Mouse (Mus musculus) CH12.LX (cell line): ENCODE measurements around the gene Ly6g6d. TPM values are rescaled to one million over a fixed set of nuclear protein-coding genes. Genes with fewer than 3 reads are reported as not detected.

Experiments used
- DNase-seq: peaks from one replicate; pipeline ENCODE4 v3.0.0-alpha.2; 2013; ENCODE audit errors: extremely low read depth
- H3K27ac ChIP-seq: 2 replicates; pipeline ENCODE4 v1.5.1; 2012; ENCODE audit warnings: low read depth, mild to moderate bottlenecking, control low read depth, moderate library complexity; ENCODE audit not compliant: insufficient read depth
- H3K27me3 ChIP-seq: replicated peaks from 2 replicates; pipeline ENCODE3; 2012; ENCODE audit warnings: inconsistent platforms
- H3K36me3 ChIP-seq, 2 experiments: replicated peaks in 1 of 2; 2 replicates each; pipeline versions ENCODE3 to v1.6.1; 2012; ENCODE audit warnings: inconsistent platforms in 1 of 2, low read length in 1 of 2, mild to moderate bottlenecking in 1 of 2, mixed read lengths in 1 of 2, moderate library complexity in 1 of 2; ENCODE audit not compliant: control insufficient read depth in 1 of 2, insufficient read depth in 1 of 2
- H3K4me1 ChIP-seq, 2 experiments: 2 replicates each; pipeline ENCODE4 v1.6.1; 2012; ENCODE audit warnings: inconsistent platforms in 1 of 2, moderate library complexity in 1 of 2; ENCODE audit not compliant: insufficient read depth in 2 of 2, control insufficient read depth in 1 of 2
- H3K4me2 ChIP-seq: 2 replicates; pipeline ENCODE4 v1.6.1; 2012; ENCODE audit warnings: low read depth, mild to moderate bottlenecking, control low read depth; ENCODE audit not compliant: poor library complexity, insufficient read depth, severe bottlenecking
- H3K4me3 ChIP-seq, 3 experiments: fragments of 150-350 bp in 1 of 3; sonication (generic) in 1 of 3; replicated peaks in 1 of 3; 2 replicates each; pipeline versions ENCODE3 to v1.5.1; 2011 to 2012; ENCODE audit warnings: low read depth in 2 of 3, low read length in 2 of 3, mild to moderate bottlenecking in 2 of 3, moderate library complexity in 2 of 3, control low read depth in 1 of 3, improper control_type of control experiment in 1 of 3, inconsistent platforms in 1 of 3, mixed read lengths in 1 of 3; ENCODE audit not compliant: poor library complexity in 1 of 3
- H3K79me2 ChIP-seq: replicated peaks from 2 replicates; pipeline ENCODE4 v1.6.1; 2012; ENCODE audit warnings: mild to moderate bottlenecking, moderate library complexity; ENCODE audit not compliant: control insufficient read depth, poor library complexity, insufficient read depth, severe bottlenecking; ENCODE audit errors: extremely low read depth
- H3K9ac ChIP-seq: 2 replicates; pipeline ENCODE4 v1.6.1; 2012; ENCODE audit warnings: low read depth, mild to moderate bottlenecking, control low read depth, moderate library complexity; ENCODE audit not compliant: insufficient read depth
- H3K9me3 ChIP-seq: replicated peaks from 2 replicates; pipeline ENCODE3; 2012; ENCODE audit warnings: low read length, inconsistent platforms, mixed read lengths
- BHLHE40 ChIP-seq: IDR thresholded peaks from 2 replicates; pipeline ENCODE4 v1.6.1; 2011; ENCODE audit warnings: mild to moderate bottlenecking, low read depth, low read length, improper control_type of control experiment
- CTCF ChIP-seq, 2 experiments: IDR thresholded peaks in 1 of 2; conservative IDR thresholded peaks in 1 of 2; 2 replicates each; pipeline ENCODE4 v1.5.1; 2011 to 2012; ENCODE audit warnings: low read depth in 2 of 2, low read length in 2 of 2, improper control_type of control experiment in 1 of 2, inconsistent platforms in 1 of 2, mild to moderate bottlenecking in 1 of 2, moderate library complexity in 1 of 2
- EP300 ChIP-seq: IDR thresholded peaks from 2 replicates; pipeline ENCODE4 v1.6.1; 2011; ENCODE audit warnings: low read length, improper control_type of control experiment
- ETS1 ChIP-seq: conservative IDR thresholded peaks from 2 replicates; pipeline ENCODE4 v1.6.1; 2012; ENCODE audit warnings: low read depth, mild to moderate bottlenecking, inconsistent platforms, low read length, improper control_type of control experiment, moderate library complexity
- JUND ChIP-seq: conservative IDR thresholded peaks from 2 replicates; pipeline ENCODE4 v1.6.1; 2011; ENCODE audit warnings: low read depth, low read length, improper control_type of control experiment
- MAFK ChIP-seq: IDR thresholded peaks from 2 replicates; pipeline ENCODE4 v1.6.1; 2011; ENCODE audit warnings: low read length, improper control_type of control experiment; ENCODE audit not compliant: insufficient replicate concordance
- MEF2A ChIP-seq: IDR thresholded peaks from 2 replicates; pipeline ENCODE4 v1.6.1; 2014; ENCODE audit warnings: low read depth, mild to moderate bottlenecking, inconsistent platforms, low read length, improper control_type of control experiment, borderline replicate concordance
- MXI1 ChIP-seq: IDR thresholded peaks from 2 replicates; pipeline ENCODE4 v1.6.1; 2011; ENCODE audit warnings: mild to moderate bottlenecking, low read depth, low read length, improper control_type of control experiment
- MYC ChIP-seq: IDR thresholded peaks from 2 replicates; pipeline ENCODE4 v1.6.1; 2011; ENCODE audit warnings: low read depth, mild to moderate bottlenecking, improper control_type of control experiment, low read length
- NELFE ChIP-seq: IDR thresholded peaks from 2 replicates; pipeline ENCODE4 v1.6.1; 2011; ENCODE audit warnings: low read depth, low read length, improper control_type of control experiment
- POLR2AphosphoS2 ChIP-seq: IDR thresholded peaks from 2 replicates; pipeline ENCODE4 v1.6.1; 2011; ENCODE audit warnings: low read depth, low read length, improper control_type of control experiment
- RAD21 ChIP-seq: IDR thresholded peaks from 2 replicates; pipeline ENCODE4 v1.6.1; 2011; ENCODE audit warnings: low read depth, mild to moderate bottlenecking, low read length, improper control_type of control experiment, moderate library complexity
- SMC3 ChIP-seq: IDR thresholded peaks from 2 replicates; pipeline ENCODE4 v1.6.1; 2011; ENCODE audit warnings: low read depth, low read length, improper control_type of control experiment
- UBTF ChIP-seq: IDR thresholded peaks from 2 replicates; pipeline ENCODE4 v1.6.1; 2012; ENCODE audit warnings: low read depth, mild to moderate bottlenecking, inconsistent platforms, low read length, improper control_type of control experiment, moderate library complexity
- USF1 ChIP-seq: IDR thresholded peaks from 2 replicates; pipeline ENCODE4 v1.6.1; 2014; ENCODE audit warnings: low read depth, mild to moderate bottlenecking, inconsistent platforms, low read length, improper control_type of control experiment
- ZC3H11A ChIP-seq: IDR thresholded peaks from 2 replicates; pipeline ENCODE4 v1.6.1; 2012; ENCODE audit warnings: low read depth, mild to moderate bottlenecking, inconsistent platforms, low read length, improper control_type of control experiment
- ZKSCAN1 ChIP-seq: IDR thresholded peaks from 2 replicates; pipeline ENCODE4 v1.6.1; 2012; ENCODE audit warnings: low read depth, inconsistent platforms, low read length, improper control_type of control experiment, borderline replicate concordance
- dilution Hi-C: fragments of 300-500 bp; cut with MboI; formaldehyde crosslinking; loops from 2 replicates; pipeline ENCODE4 v1.14.3; 2020; ENCODE audit warnings: low sequenced_read_pairs; ENCODE audit not compliant: extremely low pct_unique_long_range_greater_than_20kb, extremely low pct_ligation_motif_present
- in situ Hi-C: fragments of 300-500 bp; cut with MboI; formaldehyde crosslinking; loops from 3 replicates; pipeline ENCODE4 v1.14.3; 2019; ENCODE audit warnings: low sequenced_read_pairs, low pct_ligation_motif_present, low pct_unique_long_range_greater_than_20kb, mixed read lengths
- polyA plus RNA-seq: library from polyadenylated mRNA; unstranded; fragments of >175 nt; gene quantifications from 2 replicates; pipeline ENCODE4 v1.2.1, GENCODE M21; 2012; ENCODE audit warnings: low read depth; ENCODE audit not compliant: insufficient read length
- total RNA-seq, 2 experiments: library from RNA; depleted of rRNA; stranded (reverse); fragments of 300-350 nt in 1 of 2; fragments of >200 nt in 1 of 2; gene quantifications; 2 replicates each; pipeline ENCODE4 v1.2.3; 2012 to 2014

The Ly6g6d gene
- total and polyA plus RNA-seq, 3 experiments = 0.44 TPM; not detected in 2

GRCm38 (mm10) chr17:35121143-35121799, 43.4 kb upstream of the Ly6g6d start, which contains the start of gene Gpank1 (continued):
- TF ChIP-seq UBTF (0 out of 2 replicates have a peak, but pooled peaks have one; percentile 46), MEF2A (peak; percentile 45; the same call in 1 of the 2 replicates), JUND (no peak), NELFE (peak; percentile 77), MXI1 (0 out of 2 replicates have a peak, but pooled peaks have one; percentile 9), USF1 (no peak), ZKSCAN1 (no peak), RAD21 (no peak), MAFK (no peak)

GRCm38 (mm10) chr17:35120745-35121142, 42.9 kb upstream of the Ly6g6d start:
- H3K9ac ChIP-seq = peak overlapping the region; percentile 95
- in situ Hi-C loops = no loop called here
- peaks cover 38% of the 10 kb centered on the region for H3K79me2 ChIP-seq
- no peaks in the 10 kb centered on the region for H3K27me3 ChIP-seq
- TF ChIP-seq MXI1 (peak; percentile 41; the same call in 1 of the 2 replicates), ETS1 (no peak), POLR2AphosphoS2 (no peak), SMC3 (no peak)
- H3K4me3 ChIP-seq = peak overlapping the region; percentile 81 to 98 (median 85)
- H3K4me1 ChIP-seq = peaks cover 0 to 50% of the 10 kb centered on the region in 2 experiments; a peak in 2 of 4 replicates
- no peak overlapping the region for H3K27ac ChIP-seq
- dilution Hi-C loops = no loop called here
- no peak for DNase-seq
- H3K9me3 ChIP-seq = no peaks in the 10 kb centered on the region
- peak overlapping the region; percentile 78 for H3K4me2 ChIP-seq
- peaks cover 42 to 56% of the 10 kb centered on the region in 2 experiments for H3K36me3 ChIP-seq

- TF ChIP-seq CTCF (conservative IDR thresholded peaks at IDR 0.05 in 1 of 2, IDR thresholded peaks at IDR 0.05 in 1 of 2; ENCODE audit: low read depth in 2 of 2, low read length in 2 of 2) = peak; percentile 22 to 66; a peak in 2 of 4 replicates
- peak; percentile 51 for TF ChIP-seq SMC3
- no peak for TF ChIP-seq ZC3H11A
- no peak for TF ChIP-seq BHLHE40
- no peak for TF ChIP-seq MAFK
- no peak for TF ChIP-seq MYC
- TF ChIP-seq EP300 = no peak
- peak; percentile 63 for TF ChIP-seq RAD21
- in situ Hi-C loops (loop anchor here (5.0 to 10.0 kb wide), 2 partner anchors 91 to 117 kb away; partner anchors contain the start of genes Atp6v1g2 and Sapcd1), dilution Hi-C loops (no loop called here)
- peaks cover 0 to 24% of the 10 kb centered on the region in 2 experiments; a peak in 2 of 4 replicates for H3K4me1 ChIP-seq
- DNase-seq = peak; percentile 58
- H3K27ac ChIP-seq = no peak within 1 kb of the TSS
- no peaks in the 10 kb centered on the region for H3K9me3 ChIP-seq
- H3K4me2 ChIP-seq = no peak within 1 kb of the TSS
- peaks cover 11% of the 10 kb centered on the region for H3K79me2 ChIP-seq
- H3K9ac ChIP-seq = no peak within 1 kb of the TSS
- no peaks in the 10 kb centered on the region for H3K27me3 ChIP-seq
- peaks cover 44 to 59% of the 10 kb centered on the region in 2 experiments for H3K36me3 ChIP-seq
- H3K4me3 ChIP-seq = no peak within 1 kb of the TSS
Measured at GRCm38 (mm10) chr17:35115046-35116019, 37.5 kb upstream of the Ly6g6d start, which contains the start of gene Ly6g5b. Gene Ly6g5b (minus strand): TSS chr17:35115428.
